Mouse (Mus musculus): ENCODE measurements around the gene Tiam1.

DNA sequence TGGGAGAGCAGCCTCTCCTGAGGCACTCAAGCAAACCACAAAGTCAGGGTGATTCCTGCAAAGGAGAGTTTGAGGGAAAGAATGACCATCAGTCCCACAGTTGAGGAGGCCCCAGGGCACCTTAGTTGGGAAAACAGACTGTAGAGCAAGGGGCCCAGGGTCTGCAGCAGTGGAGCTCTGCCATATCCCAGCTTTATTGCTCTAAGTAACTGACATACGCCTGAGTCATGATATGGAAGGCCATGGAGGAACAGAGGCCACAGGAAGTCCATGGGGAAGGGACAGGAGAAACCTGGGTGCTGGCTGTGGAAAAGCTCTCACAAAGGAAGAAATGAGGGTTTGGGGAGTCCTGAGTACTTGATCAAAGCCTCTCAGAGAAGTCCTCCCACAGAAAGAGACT is 189.5 kb downstream of the Tiam1 start:
- TF ChIP-seq CTCF (IDR thresholded peaks at IDR 0.05; ENCODE audit: low read depth): no peak
- TF ChIP-seq EP300 (IDR thresholded peaks at IDR 0.05; ENCODE audit: low read depth): no peak

All from liver, embryonic 14.5 days (tissue).